Mouse (Mus musculus) adipose tissue, adult 10 weeks (tissue): ENCODE data around the gene Mnt. TPM values are rescaled to one million over a fixed set of nuclear protein-coding genes. Genes with fewer than 3 reads are reported as not detected.

Source experiments
- polyA plus RNA-seq: library from polyadenylated mRNA; stranded (reverse); fragments of 350-450 nt; fragmentation: Illumina TruSeq; extraction: RNeasy Lipid Tissue Mini Kit (QIAGEN cat#74804); gene quantifications from one replicate; pipeline ENCODE4 v1.2.3, GENCODE M21; 2014; ENCODE audit warnings: low read depth, low replicate concordance

Mnt gene
- polyA plus RNA-seq = 19.1 TPM

GRCm38 (mm10) chr11:74830256-74831161, at the start of gene Mnt:
Gene Mnt (plus strand): TSS chr11:74830920.

Other genes starting within 250 kb of the Mnt start
- 12.1 TPM for gene Rap1gap2, start 220.0 kb upstream of the Mnt start, polyA plus RNA-seq
- gene Ccdc92b, start 211.3 kb upstream of the Mnt start, polyA plus RNA-seq = 0.93 TPM
- 66.1 TPM for gene Cluh, start 181.4 kb upstream of the Mnt start, polyA plus RNA-seq
- 63.9 TPM for gene Pafah1b1, start 106.2 kb upstream of the Mnt start, polyA plus RNA-seq
- 15.0 TPM for gene Mettl16, start 60.1 kb upstream of the Mnt start, polyA plus RNA-seq
- gene Sgsm2, start 66.1 kb downstream of the Mnt start, polyA plus RNA-seq = 24.0 TPM
- 20.3 TPM for gene Tsr1, start 67.2 kb downstream of the Mnt start, polyA plus RNA-seq
- gene Smg6, start 94.9 kb downstream of the Mnt start, polyA plus RNA-seq = 24.4 TPM
- gene Srr, start 95.0 kb downstream of the Mnt start, polyA plus RNA-seq = 35.6 TPM